Mouse (Mus musculus): ENCODE results near the gene Lrrn2. TPM values are rescaled to one million over a fixed set of nuclear protein-coding genes. Genes with fewer than 3 reads are reported as not detected.

Lrrn2 gene
- polyA plus RNA-seq, 1 experiment, result 0.49 TPM

GRCm38 (mm10) chr1:132885701-132886100 is 5.6 kb downstream of the Lrrn2 start:
- no peak overlapping the region for H3K27ac ChIP-seq (ENCODE audit: control insufficient read depth, insufficient read depth, low read depth, low read length)
- TF ChIP-seq CTCF (IDR thresholded peaks at IDR 0.05; ENCODE audit: control insufficient read depth, insufficient read depth, insufficient replicate concordance, low read depth, low read length) (no peak), POLR2A (IDR thresholded peaks at IDR 0.05; ENCODE audit: control insufficient read depth, low read depth, low read length) (no peak)
- no peak overlapping the region for H3K4me3 ChIP-seq (ENCODE audit: control insufficient read depth, low read depth, low read length)
- no peaks in the 10 kb centered on the region for H3K36me3 ChIP-seq (ENCODE audit: control insufficient read depth, insufficient read depth, low read length)
- peaks cover 7% of the 10 kb centered on the region for H3K4me1 ChIP-seq (ENCODE audit: control insufficient read depth, insufficient read depth, low read length)
- no peaks in the 10 kb centered on the region for H3K27me3 ChIP-seq (ENCODE audit: control insufficient read depth, insufficient read depth, low read length)

DNA sequence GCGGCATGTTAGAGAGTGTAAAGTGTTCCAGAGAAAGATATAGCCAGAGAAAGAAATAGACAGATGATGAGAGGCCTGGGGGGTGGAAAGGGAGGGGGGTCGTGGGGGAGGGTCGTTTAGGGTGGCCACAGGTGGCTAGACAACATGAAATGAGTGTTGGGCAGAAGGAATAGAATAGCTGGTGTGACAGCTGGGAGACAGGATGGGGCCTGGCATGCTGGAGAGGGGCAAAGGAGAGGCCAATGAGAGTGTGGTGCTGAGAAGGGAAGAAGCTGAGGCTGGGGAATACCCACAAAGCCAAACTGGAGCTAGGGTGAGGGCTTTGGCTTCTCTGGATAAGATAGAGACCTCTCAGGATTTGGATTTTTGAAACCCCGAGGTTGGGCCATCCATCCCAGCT is 6.6 kb downstream of the Lrrn2 start:
- no peaks in the 10 kb centered on the region for H3K36me3 ChIP-seq (ENCODE audit: control insufficient read depth, insufficient read depth, low read length)
- H3K27me3 ChIP-seq (ENCODE audit: control insufficient read depth, insufficient read depth, low read length), result no peaks in the 10 kb centered on the region
- no peak overlapping the region for H3K4me3 ChIP-seq (ENCODE audit: control insufficient read depth, low read depth, low read length)
- no peak overlapping the region for H3K27ac ChIP-seq (ENCODE audit: control insufficient read depth, insufficient read depth, low read depth, low read length)
- TF ChIP-seq CTCF (IDR thresholded peaks at IDR 0.05; ENCODE audit: control insufficient read depth, insufficient read depth, insufficient replicate concordance, low read depth, low read length), result no peak
- no peak for TF ChIP-seq POLR2A (IDR thresholded peaks at IDR 0.05; ENCODE audit: control insufficient read depth, low read depth, low read length)
- no peaks in the 10 kb centered on the region; the same call in 1 of the 2 replicates for H3K4me1 ChIP-seq (ENCODE audit: control insufficient read depth, insufficient read depth, low read length)

DNA sequence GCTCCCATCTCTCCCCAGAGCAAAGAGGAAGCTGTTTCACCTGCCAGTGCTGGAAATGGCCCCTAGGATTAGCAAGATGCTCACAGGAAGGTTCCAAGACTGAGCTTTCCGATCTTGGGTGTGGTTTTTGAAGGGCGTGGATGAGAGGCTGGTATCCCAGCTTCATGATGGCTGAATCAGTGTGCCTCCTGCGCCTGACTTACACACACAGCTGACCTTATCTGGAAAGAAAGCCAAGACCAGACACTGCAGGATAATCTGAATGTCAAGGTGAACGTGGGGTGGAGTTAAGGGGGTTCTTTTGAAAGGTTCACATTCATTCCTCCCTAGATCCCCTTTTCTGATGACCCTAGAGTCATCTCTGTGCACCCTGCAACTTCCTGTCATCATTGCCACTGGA is 8.7 kb downstream of the Lrrn2 start:
- Histone ChIP-seq H3K27ac (ENCODE audit: control insufficient read depth, insufficient read depth, low read depth, low read length) (no peak overlapping the region), H3K4me1 (ENCODE audit: control insufficient read depth, insufficient read depth, low read length) (no peaks in the 10 kb centered on the region; the same call in 1 of the 2 replicates), H3K36me3 (ENCODE audit: control insufficient read depth, insufficient read depth, low read length) (no peaks in the 10 kb centered on the region), H3K27me3 (ENCODE audit: control insufficient read depth, insufficient read depth, low read length) (no peaks in the 10 kb centered on the region), H3K4me3 (ENCODE audit: control insufficient read depth, low read depth, low read length) (no peak overlapping the region)
- TF ChIP-seq CTCF (IDR thresholded peaks at IDR 0.05; ENCODE audit: control insufficient read depth, insufficient read depth, insufficient replicate concordance, low read depth, low read length) (no peak), POLR2A (IDR thresholded peaks at IDR 0.05; ENCODE audit: control insufficient read depth, low read depth, low read length) (no peak)

- Histone ChIP-seq H3K27me3 (ENCODE audit: control insufficient read depth, insufficient read depth, low read length) (no peaks in the 10 kb centered on the region), H3K36me3 (ENCODE audit: control insufficient read depth, insufficient read depth, low read length) (no peaks in the 10 kb centered on the region), H3K4me3 (ENCODE audit: control insufficient read depth, low read depth, low read length) (no peak overlapping the region), H3K4me1 (ENCODE audit: control insufficient read depth, insufficient read depth, low read length) (no peaks in the 10 kb centered on the region; the same call in 1 of the 2 replicates), H3K27ac (ENCODE audit: control insufficient read depth, insufficient read depth, low read depth, low read length) (no peak overlapping the region)
- no peak for TF ChIP-seq CTCF (IDR thresholded peaks at IDR 0.05; ENCODE audit: control insufficient read depth, insufficient read depth, insufficient replicate concordance, low read depth, low read length)
- no peak for TF ChIP-seq POLR2A (IDR thresholded peaks at IDR 0.05; ENCODE audit: control insufficient read depth, low read depth, low read length)
Observed at GRCm38 (mm10) chr1:132890161-132890794, 10.2 kb downstream of the Lrrn2 start.

DNA sequence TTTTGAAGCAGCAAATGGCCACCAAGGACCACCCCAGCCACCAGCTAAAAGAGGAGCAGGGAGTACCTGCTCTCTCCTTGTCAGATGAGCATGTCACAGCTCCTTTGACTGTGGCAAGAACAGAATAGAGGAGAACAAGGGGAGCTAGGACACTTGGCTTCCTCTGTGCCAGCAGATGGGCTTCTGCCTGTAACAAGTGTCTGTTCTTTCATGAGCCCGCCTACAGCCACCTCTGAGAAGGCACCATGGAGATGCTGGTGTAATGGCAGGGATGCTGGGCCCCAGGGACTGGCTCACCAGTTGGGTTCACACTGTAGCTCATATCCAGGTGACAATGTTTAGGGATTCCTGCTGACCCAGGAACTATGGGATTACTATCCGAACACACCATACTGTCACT is 12.0 kb downstream of the Lrrn2 start:
- no peaks in the 10 kb centered on the region for H3K27me3 ChIP-seq (ENCODE audit: control insufficient read depth, insufficient read depth, low read length)
- H3K27ac ChIP-seq (ENCODE audit: control insufficient read depth, insufficient read depth, low read depth, low read length), result no peak overlapping the region
- TF ChIP-seq POLR2A (IDR thresholded peaks at IDR 0.05; ENCODE audit: control insufficient read depth, low read depth, low read length), result no peak
- no peak for TF ChIP-seq CTCF (IDR thresholded peaks at IDR 0.05; ENCODE audit: control insufficient read depth, insufficient read depth, insufficient replicate concordance, low read depth, low read length)
- no peaks in the 10 kb centered on the region for H3K36me3 ChIP-seq (ENCODE audit: control insufficient read depth, insufficient read depth, low read length)
- H3K4me3 ChIP-seq (ENCODE audit: control insufficient read depth, low read depth, low read length), result no peak overlapping the region
- H3K4me1 ChIP-seq (ENCODE audit: control insufficient read depth, insufficient read depth, low read length), result no peaks in the 10 kb centered on the region; the same call in 1 of the 2 replicates

- no peaks in the 10 kb centered on the region; the same call in 1 of the 2 replicates for H3K4me1 ChIP-seq (ENCODE audit: control insufficient read depth, insufficient read depth, low read length)
- no peak overlapping the region for H3K4me3 ChIP-seq (ENCODE audit: control insufficient read depth, low read depth, low read length)
- H3K27ac ChIP-seq (ENCODE audit: control insufficient read depth, insufficient read depth, low read depth, low read length), result no peak overlapping the region
- TF ChIP-seq POLR2A (IDR thresholded peaks at IDR 0.05; ENCODE audit: control insufficient read depth, low read depth, low read length) (no peak), CTCF (IDR thresholded peaks at IDR 0.05; ENCODE audit: control insufficient read depth, insufficient read depth, insufficient replicate concordance, low read depth, low read length) (no peak)
- no peaks in the 10 kb centered on the region for H3K36me3 ChIP-seq (ENCODE audit: control insufficient read depth, insufficient read depth, low read length)
- H3K27me3 ChIP-seq (ENCODE audit: control insufficient read depth, insufficient read depth, low read length), result no peaks in the 10 kb centered on the region
Observed at GRCm38 (mm10) chr1:132893311-132894077, 13.4 kb downstream of the Lrrn2 start.

GRCm38 (mm10) chr1:132899029-132899428 is 19.0 kb downstream of the Lrrn2 start:
- Histone ChIP-seq H3K27ac (ENCODE audit: control insufficient read depth, insufficient read depth, low read depth, low read length) (no peak overlapping the region), H3K4me3 (ENCODE audit: control insufficient read depth, low read depth, low read length) (no peak overlapping the region), H3K36me3 (ENCODE audit: control insufficient read depth, insufficient read depth, low read length) (no peaks in the 10 kb centered on the region), H3K27me3 (ENCODE audit: control insufficient read depth, insufficient read depth, low read length) (no peaks in the 10 kb centered on the region), H3K4me1 (ENCODE audit: control insufficient read depth, insufficient read depth, low read length) (no peaks in the 10 kb centered on the region; the same call in 1 of the 2 replicates)
- TF ChIP-seq POLR2A (IDR thresholded peaks at IDR 0.05; ENCODE audit: control insufficient read depth, low read depth, low read length) (no peak), CTCF (IDR thresholded peaks at IDR 0.05; ENCODE audit: control insufficient read depth, insufficient read depth, insufficient replicate concordance, low read depth, low read length) (no peak)
